Mouse (Mus musculus): ENCODE measurements around the gene Ccdc57.

DNA sequence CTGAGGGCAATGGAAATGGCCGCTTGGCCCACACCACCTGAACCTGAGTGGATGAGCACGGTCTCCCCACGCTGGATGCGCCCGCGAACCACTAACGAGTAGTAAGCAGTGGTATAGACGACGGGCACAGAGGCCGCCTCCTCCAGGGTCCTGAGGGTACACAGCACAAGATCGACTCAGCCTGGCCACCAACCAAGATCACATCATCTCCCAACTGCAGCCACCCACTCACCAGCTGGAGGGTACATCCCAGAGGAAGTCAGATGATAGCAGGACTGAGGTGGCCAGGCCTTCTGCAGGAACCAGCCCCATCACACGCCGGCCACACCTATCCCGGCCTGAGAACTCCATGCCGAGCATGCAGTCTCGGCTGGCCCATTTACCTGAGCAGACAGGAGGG, 120.6 kb downstream of the Ccdc57 start:
- TF ChIP-seq POLR2A (IDR thresholded peaks at IDR 0.05; ENCODE audit: low read depth, low read length) (no peak), CTCF (conservative IDR thresholded peaks at IDR 0.05; ENCODE audit: insufficient read depth, insufficient read length, low read depth, low read length) (no peak)

All from kidney, adult 2 months (tissue).